Mouse (Mus musculus) heart, adult 18-20 months (tissue): Measurements from ENCODE around the gene Rhod. TPM values are rescaled to one million over a fixed set of nuclear protein-coding genes. Genes with fewer than 3 reads are reported as not detected.
"Not testable (repeated sequence)": the region's sequence is repeated elsewhere in the genome, so short reads cannot be mapped to it uniquely, and the experiment has no call there.

ENCODE experiments used
- DNase-seq, 2 experiments: peaks; one replicate each; pipeline ENCODE4 v3.0.0; 2021 to 2022; ENCODE audit warnings: mixed read lengths in 1 of 2
- total RNA-seq, 2 experiments: library from RNA; stranded (reverse); gene quantifications; 2 replicates each; pipeline ENCODE4 v1.2.3; 2021

The Rhod gene
- total RNA-seq, 2 experiments from 2014 or later = 5.4 to 5.8 TPM

DNA sequence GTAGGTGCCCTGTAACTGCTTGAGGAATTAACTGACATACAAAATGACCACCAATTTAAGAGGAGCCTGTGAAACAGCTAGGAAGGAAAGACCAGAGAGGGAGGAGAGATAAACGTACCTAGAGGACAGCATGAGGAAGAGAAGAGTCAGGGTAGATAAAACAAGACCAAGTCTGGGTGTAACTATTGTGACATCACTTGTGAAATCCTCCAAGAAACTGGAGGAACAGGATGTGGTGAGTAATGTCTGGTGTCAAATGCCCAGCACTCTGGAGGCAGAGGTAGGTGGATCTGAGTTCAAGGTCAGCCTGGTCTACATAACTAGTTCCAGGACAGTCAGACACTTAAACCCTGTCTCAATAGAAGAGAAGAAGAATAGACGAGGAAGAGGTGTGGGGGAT is 30.2 kb downstream of the Rhod start:
- no peak for DNase-seq

DNA sequence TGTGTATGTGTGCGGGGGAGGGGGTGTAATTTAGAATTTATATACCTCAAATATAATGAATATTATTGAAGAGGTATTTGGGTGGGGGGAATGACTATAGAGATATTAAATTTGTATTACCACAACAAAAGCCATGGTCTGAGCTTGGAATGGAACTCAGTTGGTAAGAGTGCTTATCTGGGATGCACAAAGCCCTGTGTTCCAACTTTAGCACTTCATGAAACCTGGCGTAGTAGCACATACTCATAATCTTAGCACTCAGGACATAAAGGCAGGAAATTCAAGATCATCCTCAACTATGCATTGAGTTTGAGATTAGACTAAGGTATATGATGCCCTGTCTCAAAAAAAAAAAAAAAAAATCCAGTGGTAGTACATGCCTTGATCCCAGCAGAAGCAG is 34.4 kb downstream of the Rhod start:
- no peak for DNase-seq

DNA sequence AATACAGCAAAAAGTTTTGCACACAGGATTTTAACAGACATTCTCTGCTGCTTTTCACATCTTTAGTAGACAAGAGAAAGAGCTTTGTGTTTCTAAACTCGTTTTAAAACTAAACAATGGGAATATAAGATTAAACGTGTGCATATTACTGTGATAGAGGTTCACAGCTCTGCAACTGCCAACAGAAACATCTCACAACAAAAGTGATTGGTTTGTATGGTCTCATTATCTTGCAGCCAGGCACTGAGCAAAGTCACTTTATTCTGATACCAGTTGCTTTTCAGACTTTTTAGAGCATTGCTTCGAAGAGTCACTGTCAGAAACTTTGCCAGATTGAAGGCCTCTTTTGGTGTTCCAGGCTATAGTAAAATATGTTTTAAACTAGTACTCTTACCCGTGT is 40.3 kb downstream of the Rhod start:
- DNase-seq = no peak

- DNase-seq = no peak
Observed at GRCm38 (mm10) chr19:4398630-4398948, 40.6 kb downstream of the Rhod start.

- DNase-seq = peak; percentile 57 to 77
Observed at GRCm38 (mm10) chr19:4397798-4398629, 41.2 kb downstream of the Rhod start, which contains the start of gene Kdm2a. Gene Kdm2a (minus strand): TSS chr19:4398285.

GRCm38 (mm10) chr19:4396998-4397797 is 42.0 kb downstream of the Rhod start:
- peak; percentile 95 to 97 for DNase-seq

GRCm38 (mm10) chr19:4396081-4396997 is 42.9 kb downstream of the Rhod start:
- DNase-seq = peak; percentile 32 to 67

GRCm38 (mm10) chr19:4387276-4387675 is 52.0 kb downstream of the Rhod start:
- DNase-seq = no peak

GRCm38 (mm10) chr19:4385026-4385425 is 54.2 kb downstream of the Rhod start:
- DNase-seq = no peak

GRCm38 (mm10) chr19:4384322-4384721 is 54.9 kb downstream of the Rhod start:
- DNase-seq = no peak

GRCm38 (mm10) chr19:4383306-4383705 is 55.9 kb downstream of the Rhod start:
- DNase-seq = no peak

GRCm38 (mm10) chr19:4382303-4382702 is 56.9 kb downstream of the Rhod start:
- DNase-seq = not testable (repeated sequence)

Other genes starting within 250 kb of the Rhod start
- gene Tbc1d10c, start 248.1 kb downstream of the Rhod start, total RNA-seq = 10 to 100 TPM; 12.0 to 20.2 TPM
- 100 to 1,000 TPM; 293 to 299 TPM for gene Ppp1ca, start 247.4 kb downstream of the Rhod start, total RNA-seq
- gene Rad9a, start 237.8 kb downstream of the Rhod start, total RNA-seq = 1 to 10 TPM; 4.5 to 4.8 TPM
- gene Clcf1, start 225.2 kb downstream of the Rhod start, total RNA-seq = 1 to 10 TPM; 1.2 to 2.3 TPM
- not detected for gene AC109138.7, start 225.1 kb downstream of the Rhod start, total RNA-seq
- gene Pold4, start 207.5 kb downstream of the Rhod start, total RNA-seq = 10 to 100 TPM in 1 of 2 experiments, 1 to 10 TPM in 1; 9.1 to 19.9 TPM
- 1 to 10 TPM; 5.6 to 7.4 TPM for gene Ssh3, start 170.3 kb downstream of the Rhod start, total RNA-seq
- 1 to 10 TPM in 1 of 2 experiments, under 1 TPM in 1; 0.92 to 2.1 TPM for gene Ankrd13d, start 156.3 kb downstream of the Rhod start, total RNA-seq
- 10 to 100 TPM; 45.9 to 54.9 TPM for gene Grk2, start 133.2 kb downstream of the Rhod start, total RNA-seq
- gene Kdm2a, start 41.1 kb downstream of the Rhod start, total RNA-seq = 10 to 100 TPM; 34.9 to 44.1 TPM
- gene Syt12, start 38.0 kb upstream of the Rhod start, total RNA-seq = 1 to 10 TPM; 4.2 to 7.2 TPM
- gene 2010003K11Rik, start 59.2 kb upstream of the Rhod start, total RNA-seq = 1 to 10 TPM in 1 of 2 experiments, not detected in 1; 1.2 TPM
- 10 to 100 TPM; 44.9 to 96.4 TPM for gene Pcx, start 71.0 kb upstream of the Rhod start, total RNA-seq
- 1 to 10 TPM; 5.4 to 8.5 TPM for gene Lrfn4, start 176.2 kb upstream of the Rhod start, total RNA-seq
- gene Rce1, start 186.2 kb upstream of the Rhod start, total RNA-seq = 10 to 100 TPM in 1 of 2 experiments, 1 to 10 TPM in 1; 9.1 to 10.3 TPM